Mouse (Mus musculus): ENCODE measurements around the gene Nolc1.
A peak's percentile ranks its signal among the peaks of the same experiment; 100 is the strongest.

Gene Nolc1

DNA sequence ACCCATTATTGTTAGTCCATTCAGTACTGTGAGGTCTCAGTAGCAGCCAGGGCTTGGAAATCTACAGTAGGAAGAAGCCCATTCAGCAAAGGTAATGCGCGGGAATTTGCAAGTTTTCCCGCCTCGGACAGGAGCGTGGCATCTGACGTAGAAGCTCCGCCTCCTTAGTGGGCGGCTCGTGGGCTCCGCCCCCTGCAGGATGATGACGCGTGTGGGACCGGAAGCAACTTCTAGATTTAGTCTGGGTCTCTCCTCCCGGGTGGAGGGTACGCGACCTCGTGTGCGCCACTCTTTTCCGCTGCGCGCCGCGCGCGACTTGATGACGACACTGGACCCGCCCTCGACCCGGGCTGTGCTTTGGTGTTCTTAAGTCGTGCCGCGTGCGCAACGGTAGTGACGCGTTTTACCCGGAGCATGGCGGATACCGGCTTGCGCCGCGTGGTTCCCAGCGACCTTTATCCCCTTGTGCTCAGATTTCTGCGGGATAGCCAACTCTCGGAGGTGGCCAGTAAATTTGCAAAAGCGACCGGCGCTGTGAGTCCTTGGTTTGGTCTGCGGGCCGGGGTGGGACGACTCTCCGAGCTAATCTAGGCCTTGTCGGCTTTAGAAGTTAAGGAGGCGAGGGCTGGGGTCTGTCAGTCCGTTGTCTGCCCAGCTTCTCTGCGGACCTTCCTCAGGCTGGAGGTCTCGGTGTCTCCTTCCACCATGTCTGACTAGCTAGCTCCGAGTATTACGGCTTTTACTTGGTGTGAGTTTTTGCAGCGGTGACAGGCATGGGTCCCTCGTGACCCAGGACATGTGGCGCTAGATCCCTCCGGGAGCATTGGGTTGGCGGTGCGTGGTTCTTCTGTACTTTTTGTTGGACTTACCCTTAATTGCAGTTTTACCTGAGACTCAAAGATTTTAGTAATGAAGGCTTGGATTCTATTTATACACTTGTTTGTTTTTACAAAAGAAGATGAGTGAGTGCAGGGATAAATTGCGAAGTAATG, at the start of gene Nolc1:
TSS of gene Nolc1 (plus strand) at position 248 of the 992 bp plus-strand sequence.
- DNase-seq (ENCODE audit: low spot score), result peak; percentile 96

DNA sequence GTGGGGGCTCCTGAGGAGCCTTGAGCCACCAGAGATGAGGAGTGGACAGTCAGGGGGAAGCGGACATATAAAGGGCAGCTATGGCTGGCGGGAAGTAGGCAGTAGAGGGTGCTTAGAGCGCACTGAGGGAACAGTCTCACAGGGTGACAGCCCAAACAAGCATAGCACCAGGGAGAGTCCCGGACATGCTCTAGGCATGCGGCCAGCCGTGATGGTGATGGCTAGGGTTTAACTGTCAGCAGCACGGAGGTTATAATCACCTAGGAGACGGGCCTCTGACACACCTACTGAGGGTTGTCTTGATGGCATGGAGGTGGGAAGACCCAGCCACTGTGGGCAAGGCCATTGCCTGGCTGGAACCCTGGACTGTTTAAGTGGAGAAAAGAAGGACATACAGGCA, 49.1 kb upstream of the Nolc1 start:
- no peak for DNase-seq (ENCODE audit: low spot score)

DNA sequence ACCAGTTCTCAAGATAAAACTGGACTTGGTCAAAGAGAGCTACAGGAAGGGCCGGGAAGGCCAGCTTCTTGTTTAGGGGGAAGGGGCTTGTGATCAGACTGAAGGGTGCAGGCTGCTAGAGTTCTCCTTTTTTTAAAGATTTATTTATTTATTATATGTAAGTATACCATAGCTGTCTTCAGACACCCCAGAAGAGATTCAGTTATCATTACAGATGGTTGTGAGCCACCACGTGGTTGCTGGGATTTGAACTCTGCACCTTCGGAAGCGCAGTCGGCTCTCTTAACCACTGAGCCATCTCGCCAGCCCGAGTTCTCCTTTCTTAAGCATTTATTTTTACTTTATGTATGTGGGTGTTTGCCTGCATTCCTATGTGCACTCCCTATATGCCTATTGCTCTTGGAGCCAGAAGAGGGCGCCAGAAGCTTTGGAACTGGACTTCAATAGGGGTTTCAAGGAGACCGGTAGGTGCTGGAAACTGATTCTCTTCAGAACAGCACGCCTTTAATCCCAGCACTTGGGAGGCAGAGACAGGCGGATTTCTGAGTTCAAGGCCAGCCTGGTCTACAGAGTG, 46.8 kb upstream of the Nolc1 start:
- DNase-seq (ENCODE audit: low spot score), result no peak

DNA sequence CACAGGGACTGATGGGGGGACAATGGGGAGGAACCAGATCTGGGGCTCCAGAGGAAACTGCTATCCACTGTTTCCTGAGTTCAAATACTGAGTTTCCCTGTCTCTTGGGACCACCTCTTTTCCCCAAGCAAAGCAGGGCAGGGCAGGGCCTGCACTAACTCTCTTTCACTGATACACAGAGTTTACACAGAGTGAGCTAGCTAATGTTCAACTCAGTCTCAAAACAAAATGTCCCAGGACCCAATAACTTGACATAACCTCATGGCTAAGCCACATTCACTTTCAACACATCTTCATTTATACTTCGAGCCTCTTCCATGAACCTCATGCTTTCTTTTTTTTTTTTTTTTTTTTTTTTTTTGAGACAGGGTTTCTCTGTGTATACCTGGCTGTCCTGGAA, 46.0 kb upstream of the Nolc1 start:
- no peak for DNase-seq (ENCODE audit: low spot score)

DNA sequence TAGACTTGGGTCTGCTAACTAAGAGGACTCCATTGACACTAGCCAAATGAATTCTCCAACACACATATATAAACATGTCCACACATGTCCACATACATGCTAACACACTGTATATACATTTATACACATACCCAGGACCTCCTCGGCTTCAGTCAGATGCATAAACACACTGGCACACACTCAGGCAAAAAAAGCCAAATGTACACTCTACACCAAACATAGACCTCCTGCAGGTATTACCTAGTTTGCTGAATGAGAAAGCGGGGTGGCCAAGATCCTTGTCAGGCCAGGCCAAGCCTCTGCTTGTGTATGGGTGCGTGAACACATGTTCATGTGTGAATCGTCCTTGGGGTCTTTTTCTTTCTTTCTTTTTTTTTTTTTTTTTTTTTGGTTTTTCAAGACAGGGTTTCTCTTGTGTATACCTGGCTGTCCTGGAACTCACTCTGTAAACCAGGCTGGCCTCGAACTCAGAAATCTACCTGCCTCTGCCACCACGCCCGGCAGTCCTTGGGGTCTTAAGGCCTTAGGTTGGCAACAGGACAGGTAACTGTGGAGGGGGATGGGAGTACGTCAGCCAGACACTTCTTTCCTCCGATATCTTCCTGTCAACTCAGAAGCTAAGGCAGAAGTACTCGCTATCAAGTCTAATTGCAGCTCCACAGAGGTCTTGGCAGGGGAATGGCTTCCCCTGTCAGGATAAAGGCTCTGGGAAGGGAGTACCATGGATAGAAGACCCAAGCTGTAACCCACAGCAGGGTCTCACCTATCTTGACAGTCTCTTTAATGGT, 45.3 kb upstream of the Nolc1 start:
- DNase-seq (ENCODE audit: low spot score), result no peak

DNA sequence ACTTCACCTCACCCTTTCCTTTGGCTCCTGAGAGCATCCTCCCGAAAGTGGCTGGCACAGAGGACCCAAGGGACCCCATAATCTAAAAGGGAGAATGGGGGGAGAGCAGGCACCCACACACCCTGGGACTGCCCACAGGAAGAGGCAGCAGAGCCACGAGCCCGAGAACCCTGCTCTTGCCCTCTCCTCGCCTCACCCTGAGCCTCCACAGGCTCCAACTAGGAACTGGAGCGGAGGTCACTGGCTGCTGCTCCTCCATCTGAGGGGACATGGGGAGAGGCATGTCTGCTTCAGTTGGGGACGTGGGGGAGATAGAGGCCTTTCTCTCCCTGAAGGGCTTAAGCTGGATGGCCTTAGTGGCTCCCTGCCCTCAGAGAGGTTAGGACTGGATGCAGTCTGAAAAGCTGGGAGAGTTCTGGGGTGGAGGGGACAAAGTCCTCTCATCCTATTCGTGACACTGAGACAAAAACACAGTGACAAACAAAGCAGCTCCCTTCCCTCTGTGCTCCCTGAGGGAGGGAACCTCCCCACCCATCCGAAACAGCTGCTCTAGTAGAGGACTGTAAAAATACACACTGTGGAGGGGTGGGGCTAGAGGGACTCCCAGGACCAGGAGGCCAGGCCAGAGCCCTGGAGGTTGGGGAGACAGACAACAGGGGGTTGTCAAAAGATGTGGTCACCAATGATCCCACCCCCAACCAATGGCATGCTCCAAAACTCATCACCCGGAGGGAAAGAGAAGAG, 43.8 kb upstream of the Nolc1 start:
- no peak for DNase-seq (ENCODE audit: low spot score)

DNA sequence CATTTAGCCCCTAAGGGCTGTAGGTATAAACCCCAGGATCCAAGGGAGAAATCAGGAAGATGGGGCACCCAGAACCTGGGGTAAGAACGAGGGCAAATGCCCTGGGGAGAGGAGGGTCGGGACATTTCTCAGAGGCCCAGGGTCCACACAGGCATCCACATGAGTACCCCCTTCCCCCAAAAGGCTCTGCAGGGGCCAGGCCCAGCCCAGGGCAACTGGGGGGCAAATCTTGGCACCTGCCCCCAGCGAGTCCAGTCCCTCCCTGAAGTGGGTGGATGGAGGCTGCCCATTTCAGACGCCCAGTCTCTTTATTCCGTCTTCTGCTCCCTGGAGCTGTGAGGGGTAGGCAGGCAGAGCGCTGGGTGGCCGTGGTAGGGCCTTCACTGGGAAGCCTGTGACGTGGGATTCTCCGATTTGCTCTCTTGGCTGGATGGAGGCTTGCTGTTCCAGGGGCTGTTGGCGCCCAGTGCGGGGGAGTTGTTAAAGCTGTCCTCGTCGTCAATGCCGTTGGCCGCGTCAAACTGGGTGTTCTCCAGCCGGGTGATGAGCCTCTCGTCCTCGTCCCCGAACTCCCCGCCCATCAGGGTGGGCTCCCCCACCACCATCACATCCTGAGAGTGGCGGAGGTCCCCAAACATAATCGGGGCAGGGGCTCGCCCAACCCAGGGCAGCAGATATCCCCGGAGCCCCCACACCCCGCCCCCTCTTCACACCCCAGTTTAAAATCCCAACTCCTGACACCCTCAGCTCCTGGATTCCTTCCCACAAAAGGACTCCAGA, 42.7 kb upstream of the Nolc1 start:
- DNase-seq (ENCODE audit: low spot score), result no peak

DNA sequence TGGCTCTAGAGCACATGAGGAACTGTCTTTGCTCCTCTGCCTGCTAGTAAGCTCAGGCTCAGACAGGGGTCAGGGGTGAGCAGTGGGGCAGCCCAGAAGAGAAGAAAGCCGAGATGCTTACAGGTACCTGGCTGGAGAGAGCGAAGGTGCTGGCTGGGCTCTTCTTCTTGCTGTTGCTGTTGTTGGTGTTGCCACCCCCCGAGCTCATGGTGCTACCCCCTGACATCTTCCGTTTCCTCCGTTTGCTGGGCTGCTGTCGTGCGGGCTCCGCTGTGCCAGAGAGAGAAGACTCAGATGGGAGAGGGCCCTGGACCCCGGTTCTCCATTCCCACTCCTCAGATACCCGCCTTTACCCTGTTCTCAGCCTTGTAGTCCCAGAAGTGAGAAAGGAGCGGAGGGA, 41.8 kb upstream of the Nolc1 start:
- DNase-seq (ENCODE audit: low spot score), result no peak

DNA sequence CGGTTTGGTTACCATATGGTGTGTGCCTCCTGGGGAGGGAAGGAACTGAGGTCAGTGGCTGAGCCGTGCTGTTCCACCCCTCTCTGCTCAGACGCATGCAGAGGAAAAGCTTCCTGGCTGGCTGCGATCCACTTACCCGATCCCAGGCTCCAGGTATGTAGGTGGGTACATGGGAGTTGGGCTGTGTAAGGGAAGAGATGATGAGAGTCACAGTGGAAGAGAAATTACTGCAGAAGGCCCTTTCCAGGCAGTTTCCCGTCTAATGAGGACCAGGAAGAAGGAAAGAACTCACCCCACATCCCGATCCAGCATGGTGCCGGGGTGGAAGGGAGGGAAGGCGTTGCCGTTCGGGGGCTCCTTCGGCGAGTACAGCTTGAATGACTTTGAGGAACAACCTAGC, 39.7 kb upstream of the Nolc1 start:
- no peak for DNase-seq (ENCODE audit: low spot score)

DNA sequence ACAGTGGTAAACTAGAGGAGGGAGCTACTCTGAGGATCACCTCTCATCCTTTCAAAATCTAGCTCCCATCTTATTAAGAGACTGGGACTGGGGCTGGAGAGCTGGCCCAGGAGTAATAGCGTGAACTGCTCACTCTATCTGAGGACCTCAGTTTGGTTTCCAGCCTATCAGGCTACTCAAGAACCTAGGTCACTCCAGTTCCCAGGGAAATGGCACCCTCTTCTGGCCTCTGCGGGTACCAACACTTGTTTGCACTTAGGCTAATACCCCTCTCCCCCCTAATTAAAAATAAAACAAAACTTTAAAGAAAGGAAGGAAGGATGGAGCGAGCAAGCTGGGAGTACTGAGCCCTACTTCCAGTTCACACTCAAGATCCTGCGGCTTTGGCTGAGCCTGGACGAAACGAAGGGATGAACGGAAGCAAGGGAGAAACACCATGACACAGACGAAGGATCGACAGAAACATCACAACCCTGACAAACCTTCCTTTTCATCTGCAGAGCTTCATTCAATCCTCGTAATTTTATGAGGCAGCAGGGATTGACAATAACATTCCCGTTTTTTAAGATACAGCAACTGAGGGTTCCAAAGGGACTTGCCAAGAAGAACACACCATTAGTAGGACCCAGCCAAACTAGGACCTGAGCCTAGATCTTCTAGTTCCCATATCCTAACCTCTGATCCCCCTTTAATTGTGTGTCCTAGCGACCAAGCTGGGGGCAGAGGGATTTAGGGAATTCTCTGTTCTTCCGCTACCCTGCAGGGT, 39.0 kb upstream of the Nolc1 start:
- DNase-seq (ENCODE audit: low spot score), result peak; percentile 34

DNA sequence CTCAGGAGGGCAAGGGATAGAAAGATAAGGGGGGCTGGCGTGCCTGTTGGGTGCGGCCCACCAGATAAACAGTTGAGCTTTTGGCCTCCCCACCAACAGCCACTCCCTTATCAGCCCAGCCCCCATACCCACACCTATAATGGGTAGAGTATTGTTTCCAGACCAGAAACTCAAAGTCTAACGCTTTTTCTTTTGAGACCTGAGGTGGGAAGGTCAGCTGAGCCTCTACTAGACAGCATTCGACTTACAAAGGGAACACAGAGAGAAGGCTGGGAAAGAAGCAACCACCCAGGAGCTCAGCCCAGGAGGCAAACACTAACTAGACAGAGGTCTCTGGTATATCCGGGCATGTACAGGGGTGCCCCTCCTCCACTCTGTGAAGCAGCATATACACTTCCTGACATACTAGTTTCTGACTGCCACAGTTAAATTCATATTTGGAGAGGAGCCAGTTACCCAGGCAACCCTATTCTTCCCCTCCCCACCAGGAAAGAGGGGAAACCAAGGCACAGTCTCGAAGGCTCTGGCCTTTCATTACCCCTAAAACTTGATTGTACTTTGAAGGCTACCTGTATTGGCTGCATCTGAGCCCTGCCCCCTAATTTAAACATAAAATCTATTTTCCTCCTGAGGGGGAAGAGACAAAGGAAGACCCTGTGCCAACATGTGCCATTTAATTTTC, 38.3 kb upstream of the Nolc1 start:
- peak; percentile 40 for DNase-seq (ENCODE audit: low spot score)

DNA sequence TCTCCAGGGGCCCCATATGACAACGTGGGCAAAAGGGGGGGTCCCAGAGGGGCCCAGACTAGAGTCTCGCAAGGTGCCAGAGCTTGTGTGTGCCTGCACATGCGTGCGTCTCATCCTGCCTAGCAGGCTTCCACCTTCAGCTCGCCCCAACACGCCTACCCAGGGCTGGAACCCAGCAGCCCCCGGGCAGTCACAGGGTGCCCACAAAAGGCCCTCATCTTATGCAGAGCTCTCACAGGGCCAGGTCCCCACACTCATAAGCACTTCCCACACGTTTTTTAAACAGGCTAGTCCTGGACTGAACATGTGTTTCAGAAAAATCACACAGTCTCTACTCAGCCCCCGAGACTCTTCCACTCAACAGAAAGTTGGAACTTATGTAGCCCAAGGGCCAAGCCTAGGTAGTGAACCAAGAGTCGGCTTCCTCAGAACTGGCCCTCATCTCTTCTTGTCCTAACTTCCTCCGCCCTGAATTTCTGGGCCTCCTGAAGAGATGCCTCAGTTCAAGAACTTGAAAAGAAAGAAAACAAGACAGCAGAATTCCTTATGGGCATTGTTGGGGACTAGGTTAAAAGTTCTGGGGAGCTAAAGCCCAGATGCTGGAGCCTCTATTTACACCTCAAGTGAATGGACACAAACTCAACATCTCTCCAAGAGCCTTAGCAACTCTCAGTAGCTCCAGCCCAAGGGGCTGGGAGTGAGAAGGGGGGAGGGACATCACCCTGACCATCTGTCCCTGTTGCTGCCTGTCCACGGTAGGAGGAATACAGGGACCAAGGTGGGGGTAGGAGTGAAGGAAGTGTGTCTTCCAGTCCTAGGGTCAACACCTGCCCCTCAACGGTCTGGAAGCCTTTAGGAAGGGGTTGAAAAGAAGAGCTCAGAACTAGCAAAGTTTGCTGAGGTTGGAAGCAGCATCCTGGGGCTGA, 37.5 kb upstream of the Nolc1 start:
- DNase-seq (ENCODE audit: low spot score), result no peak

DNA sequence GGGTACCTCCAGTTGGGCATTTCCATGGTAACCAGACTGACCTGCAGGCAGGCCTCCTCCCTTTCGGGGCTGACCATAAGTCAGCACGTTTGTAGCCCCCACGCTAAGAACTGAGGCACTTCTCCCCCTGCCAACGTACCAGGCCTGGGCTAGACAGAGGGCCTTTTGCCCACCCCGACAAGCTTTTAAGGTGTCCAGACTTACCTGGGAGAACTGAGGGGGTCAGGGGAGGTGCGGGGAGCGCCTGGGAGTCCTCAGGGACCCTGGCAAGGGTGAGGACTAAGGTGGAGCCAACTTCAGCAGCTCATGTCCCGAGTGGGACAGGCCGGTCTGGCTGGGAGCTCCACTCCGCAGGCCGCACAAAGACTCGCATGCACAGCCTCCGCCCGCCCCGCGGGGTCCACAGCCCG, 36.8 kb upstream of the Nolc1 start:
- DNase-seq (ENCODE audit: low spot score), result no peak

DNA sequence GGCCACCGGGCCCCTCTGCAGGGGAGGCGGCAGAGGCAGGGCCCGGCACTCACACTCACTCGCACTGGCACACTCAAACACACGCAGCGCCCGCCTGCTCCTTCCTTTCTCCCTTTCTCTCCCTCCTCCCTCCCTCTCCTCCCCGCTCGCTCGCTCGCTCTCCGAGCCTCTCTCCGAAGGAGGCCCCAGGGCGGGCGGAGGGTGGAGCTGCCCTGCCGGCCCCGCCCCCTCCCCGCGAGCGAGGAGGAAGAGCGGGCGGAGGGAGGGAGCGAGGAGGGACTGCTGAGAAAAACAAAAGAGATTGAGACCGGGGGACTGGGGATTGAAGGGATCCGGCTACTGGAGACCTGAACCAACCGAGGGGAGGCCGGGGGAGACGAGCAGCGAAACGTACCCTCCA, 36.2 kb upstream of the Nolc1 start:
- peak; percentile 86 for DNase-seq (ENCODE audit: low spot score)

DNA sequence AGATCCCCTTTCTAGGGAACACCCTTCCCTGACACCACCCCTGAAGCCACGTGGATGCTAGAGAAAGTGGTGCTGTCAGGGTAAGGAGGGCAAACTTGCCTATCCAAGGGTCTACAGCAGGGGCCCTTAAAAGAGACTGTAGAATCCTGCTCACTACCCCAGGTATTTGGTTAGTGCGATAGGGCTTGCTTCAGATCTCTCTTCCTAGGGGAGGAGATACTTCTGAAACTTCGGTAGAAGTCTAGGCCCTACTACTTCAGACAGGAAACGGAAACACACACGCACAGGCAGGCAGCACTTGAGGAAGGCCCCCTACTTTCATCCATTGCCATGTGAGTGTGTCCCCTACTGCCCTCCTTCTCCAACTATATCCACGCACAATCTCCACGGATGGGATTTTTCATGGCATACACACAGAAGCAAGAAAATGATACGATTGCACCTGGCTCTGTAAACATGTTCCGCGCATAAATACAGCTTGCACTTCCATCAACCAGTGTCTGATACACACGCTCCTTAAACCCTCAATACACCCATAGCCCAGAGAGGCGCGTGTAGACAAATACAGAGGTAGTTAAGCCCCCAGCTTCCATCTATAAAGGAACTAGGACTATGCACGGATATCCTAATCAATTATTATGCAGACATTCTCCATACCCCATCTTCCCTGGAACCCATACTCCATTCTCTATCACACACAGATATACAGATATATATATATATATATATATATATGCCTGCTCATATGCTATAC, 35.3 kb upstream of the Nolc1 start:
- no peak for DNase-seq (ENCODE audit: low spot score)

DNA sequence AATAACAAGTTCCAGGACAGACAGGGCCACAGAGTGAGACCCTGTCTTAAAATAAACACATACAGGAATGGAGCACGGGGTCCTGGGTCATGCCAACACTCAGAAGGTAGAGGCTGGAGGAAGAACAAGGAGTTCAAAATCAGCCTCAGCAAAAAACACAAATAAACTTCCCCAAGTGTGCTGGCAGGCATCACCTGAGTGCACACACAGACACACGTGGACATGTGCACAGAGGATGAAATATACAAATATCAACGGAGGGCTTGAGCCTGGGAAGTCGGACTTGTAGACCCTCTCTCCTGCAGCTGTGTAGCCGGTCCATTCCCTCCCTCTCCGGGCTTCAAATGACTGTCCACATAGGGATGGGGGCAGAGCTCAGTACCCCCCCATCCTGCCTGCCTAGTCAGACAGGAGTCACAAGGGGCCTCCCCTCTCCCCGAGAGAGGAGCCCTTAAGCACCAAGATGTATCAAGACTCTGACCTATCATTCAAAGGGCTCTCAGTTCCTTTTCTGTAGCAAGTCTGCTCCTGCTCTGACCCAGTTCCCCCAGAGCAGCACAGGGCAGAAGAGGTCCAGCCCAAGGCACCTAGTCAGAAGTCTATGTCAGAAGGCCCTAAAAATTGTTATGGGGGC, 34.2 kb upstream of the Nolc1 start:
- no peak for DNase-seq (ENCODE audit: low spot score)

DNA sequence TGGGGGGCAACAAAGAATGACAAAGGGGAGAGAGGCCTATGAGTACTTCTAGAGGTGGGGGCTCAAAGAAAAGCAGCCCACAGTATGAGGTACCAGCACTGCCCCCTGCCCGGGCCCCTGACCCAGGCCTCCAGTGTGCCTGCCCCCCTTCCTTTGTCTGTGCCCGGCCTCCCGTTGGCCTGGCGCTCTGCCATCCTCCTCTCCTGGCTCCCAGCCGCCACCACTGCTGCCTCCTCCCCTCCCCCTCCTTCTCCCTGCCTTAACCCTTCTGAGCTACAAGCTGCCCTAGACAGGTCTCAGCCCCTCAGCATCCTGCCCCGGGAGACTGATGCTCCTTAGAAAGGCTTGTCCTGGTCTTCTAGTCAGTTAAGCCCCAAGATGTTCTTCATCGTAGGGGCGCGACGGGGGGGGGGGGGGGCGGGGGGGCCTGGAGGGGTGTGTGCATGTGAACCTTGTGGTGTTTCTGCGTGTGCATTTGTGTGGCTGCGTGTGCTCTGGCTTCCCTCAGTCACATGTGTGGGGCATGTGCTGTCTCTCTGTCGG, 33.7 kb upstream of the Nolc1 start:
- no peak for DNase-seq (ENCODE audit: low spot score)

All from spleen, adult 12 weeks (tissue).